Mouse (Mus musculus) MEL (cell line): Measurements from ENCODE around the gene Nlrc4.

Source experiments
- CTCF ChIP-seq, 3 experiments: IDR thresholded peaks in 2 of 3; conservative IDR thresholded peaks in 1 of 3; 2 replicates each; pipeline ENCODE4 v1.5.1; 2011 to 2012; ENCODE audit warnings: low read length in 3 of 3, low read depth in 2 of 3, mild to moderate bottlenecking in 2 of 3, improper control_type of control experiment in 1 of 3, inconsistent platforms in 1 of 3, mixed read lengths in 1 of 3, moderate library complexity in 1 of 3; ENCODE audit not compliant: control insufficient read depth in 1 of 3, insufficient read depth in 1 of 3, poor library complexity in 1 of 3, severe bottlenecking in 1 of 3
- EP300 ChIP-seq, 2 experiments: IDR thresholded peaks; 2 replicates each; pipeline ENCODE4 v1.6.1; 2011; ENCODE audit warnings: improper control_type of control experiment in 2 of 2, low read length in 2 of 2, low read depth in 1 of 2, mild to moderate bottlenecking in 1 of 2
- HCFC1 ChIP-seq: IDR thresholded peaks from 2 replicates; pipeline ENCODE4 v1.6.1; 2012; ENCODE audit warnings: low read depth, mild to moderate bottlenecking, inconsistent platforms, low read length, improper control_type of control experiment, moderate library complexity
- MAFK ChIP-seq: IDR thresholded peaks from 2 replicates; pipeline ENCODE4 v1.6.1; 2011; ENCODE audit warnings: low read depth, mild to moderate bottlenecking, low read length, improper control_type of control experiment, borderline replicate concordance
- MAZ ChIP-seq: IDR thresholded peaks from 2 replicates; pipeline ENCODE4 v1.6.1; 2012; ENCODE audit warnings: low read depth, mild to moderate bottlenecking, inconsistent platforms, low read length, improper control_type of control experiment
- NRF1 ChIP-seq: IDR thresholded peaks from 2 replicates; pipeline ENCODE4 v1.6.1; 2014; ENCODE audit warnings: low read depth, mild to moderate bottlenecking, inconsistent platforms, low read length, improper control_type of control experiment, moderate library complexity; ENCODE audit not compliant: poor library complexity, insufficient read depth, severe bottlenecking
- POLR2A ChIP-seq, 2 experiments: IDR thresholded peaks; 2 replicates each; pipeline ENCODE4 v1.6.1; 2011 to 2012; ENCODE audit warnings: low read length in 2 of 2, mild to moderate bottlenecking in 2 of 2, control low read depth in 1 of 2, improper control_type of control experiment in 1 of 2, low read depth in 1 of 2, moderate library complexity in 1 of 2; ENCODE audit not compliant: control insufficient read depth in 1 of 2, insufficient read depth in 1 of 2, poor library complexity in 1 of 2
- TAL1 ChIP-seq: IDR thresholded peaks from 2 replicates; pipeline ENCODE4 v1.6.1; 2012; ENCODE audit warnings: mild to moderate bottlenecking, inconsistent platforms, low read length, moderate library complexity, mixed read lengths
- USF2 ChIP-seq, 2 experiments: IDR thresholded peaks; 2 replicates each; pipeline ENCODE4 v1.6.1; 2011 to 2012; ENCODE audit warnings: improper control_type of control experiment in 2 of 2, low read length in 2 of 2, borderline replicate concordance in 1 of 2, inconsistent platforms in 1 of 2, low read depth in 1 of 2, mild to moderate bottlenecking in 1 of 2; ENCODE audit not compliant: insufficient read depth in 1 of 2
- ZC3H11A ChIP-seq: IDR thresholded peaks from 2 replicates; pipeline ENCODE4 v1.6.1; 2012; ENCODE audit warnings: low read depth, mild to moderate bottlenecking, inconsistent platforms, low read length, improper control_type of control experiment
- ZKSCAN1 ChIP-seq: IDR thresholded peaks from 2 replicates; pipeline ENCODE4 v1.6.1; 2012; ENCODE audit warnings: low read depth, mild to moderate bottlenecking, inconsistent platforms, low read length, improper control_type of control experiment, moderate library complexity

GRCm38 (mm10) chr17:74437762-74438161 lies 21.2 kb downstream of the Nlrc4 start:
- TF ChIP-seq ZKSCAN1, result no peak
- TF ChIP-seq CTCF (IDR thresholded peaks at IDR 0.05 in 2 of 3, conservative IDR thresholded peaks at IDR 0.05 in 1 of 3; ENCODE audit: control insufficient read depth in 1 of 3, insufficient read depth in 1 of 3, low read depth in 2 of 3, low read length in 3 of 3, poor library complexity in 1 of 3, severe bottlenecking in 1 of 3), result no peak
- TF ChIP-seq HCFC1, result no peak
- TF ChIP-seq ZC3H11A, result no peak
- no peak for TF ChIP-seq POLR2A (IDR thresholded peaks at IDR 0.05; ENCODE audit: control insufficient read depth in 1 of 2, insufficient read depth in 1 of 2, low read depth in 1 of 2, low read length in 2 of 2, poor library complexity in 1 of 2)
- no peak for TF ChIP-seq USF2 (IDR thresholded peaks at IDR 0.05; ENCODE audit: borderline replicate concordance in 1 of 2, insufficient read depth in 1 of 2, low read depth in 1 of 2, low read length in 2 of 2)
- TF ChIP-seq MAFK, result no peak
- TF ChIP-seq NRF1, result no peak
- TF ChIP-seq EP300 (IDR thresholded peaks at IDR 0.05; ENCODE audit: low read depth in 1 of 2, low read length in 2 of 2), result no peak
- TF ChIP-seq TAL1, result no peak
- no peak for TF ChIP-seq MAZ
